Mouse (Mus musculus): ENCODE measurements around the gene Gm4763. TPM values are rescaled to one million over a fixed set of nuclear protein-coding genes. Genes with fewer than 3 reads are reported as not detected.
A peak's percentile ranks its signal among the peaks of the same experiment; 100 is the strongest.
"Not testable (repeated sequence)": the region's sequence is repeated elsewhere in the genome, so short reads cannot be mapped to it uniquely, and the experiment has no call there.

The Gm4763 gene
- polyA plus RNA-seq (2016; fragmentation: Nextera tagmentation; extraction: Ambion mirVana), result not detected in 2 replicates

GRCm38 (mm10) chr7:24726808-24727207 is at the start of gene Gm4763:
Gene Gm4763 (minus strand): TSS chr7:24726908.
- H3K4me3 ChIP-seq; H3K4me1 ChIP-seq; DNase-seq (ENCODE audit: low spot score); H3K27me3 ChIP-seq (replicated peaks; ENCODE audit: low read depth, poor library complexity, severe bottlenecking); H3K36me3 ChIP-seq (replicated peaks); H3K9me3 ChIP-seq; H3K27ac ChIP-seq (replicated peaks): not testable (repeated sequence)
- WGBS, result 91% methylated on average over 11 of the region's 11 CpGs

GRCm38 (mm10) chr7:24776145-24776544 is 49.4 kb upstream of the Gm4763 start:
- DNase-seq (ENCODE audit: low spot score), result no peak
- no peak overlapping the region for H3K4me3 ChIP-seq
- peaks cover 7% of the 10 kb centered on the region; the same call in 1 of the 2 replicates for H3K4me1 ChIP-seq
- no peaks in the 10 kb centered on the region for H3K9me3 ChIP-seq
- no peaks in the 10 kb centered on the region for H3K27me3 ChIP-seq (replicated peaks; ENCODE audit: low read depth, poor library complexity, severe bottlenecking)
- WGBS, result 84% methylated on average over 2 of the region's 2 CpGs
- no peaks in the 10 kb centered on the region for H3K36me3 ChIP-seq (replicated peaks)
- no peak overlapping the region for H3K27ac ChIP-seq (replicated peaks)

- H3K27me3 ChIP-seq (replicated peaks; ENCODE audit: low read depth, poor library complexity, severe bottlenecking), result no peaks in the 10 kb centered on the region
- no peak overlapping the region for H3K4me3 ChIP-seq
- H3K36me3 ChIP-seq (replicated peaks), result no peaks in the 10 kb centered on the region
- no peak for DNase-seq (ENCODE audit: low spot score)
- H3K4me1 ChIP-seq, result peaks cover 7% of the 10 kb centered on the region; the same call in 1 of the 2 replicates
- H3K27ac ChIP-seq (replicated peaks), result no peak overlapping the region
- 65% methylated on average over 3 of the region's 3 CpGs for WGBS
- H3K9me3 ChIP-seq, result no peaks in the 10 kb centered on the region
Measured at GRCm38 (mm10) chr7:24773942-24774535, 47.3 kb upstream of the Gm4763 start.

- no peaks in the 10 kb centered on the region for H3K27me3 ChIP-seq (replicated peaks; ENCODE audit: low read depth, poor library complexity, severe bottlenecking)
- no peaks in the 10 kb centered on the region for H3K4me1 ChIP-seq
- H3K9me3 ChIP-seq, result no peaks in the 10 kb centered on the region
- DNase-seq (ENCODE audit: low spot score), result no peak
- no peak overlapping the region for H3K27ac ChIP-seq (replicated peaks)
- no peaks in the 10 kb centered on the region for H3K36me3 ChIP-seq (replicated peaks)
- H3K4me3 ChIP-seq, result no peak overlapping the region
Measured at GRCm38 (mm10) chr7:24771361-24771760, 44.7 kb upstream of the Gm4763 start.

- no peaks in the 10 kb centered on the region for H3K27me3 ChIP-seq (replicated peaks; ENCODE audit: low read depth, poor library complexity, severe bottlenecking)
- no peak for DNase-seq (ENCODE audit: low spot score)
- H3K36me3 ChIP-seq (replicated peaks), result no peaks in the 10 kb centered on the region
- H3K4me3 ChIP-seq, result no peak overlapping the region
- H3K4me1 ChIP-seq, result no peaks in the 10 kb centered on the region
- no peaks in the 10 kb centered on the region for H3K9me3 ChIP-seq
- no peak overlapping the region for H3K27ac ChIP-seq (replicated peaks)
- 89% methylated on average over 8 of the region's 8 CpGs for WGBS
Measured at GRCm38 (mm10) chr7:24762574-24762973, 35.9 kb upstream of the Gm4763 start.

- DNase-seq (ENCODE audit: low spot score), result no peak
- no peak overlapping the region for H3K27ac ChIP-seq (replicated peaks)
- no peaks in the 10 kb centered on the region for H3K9me3 ChIP-seq
- no peaks in the 10 kb centered on the region for H3K27me3 ChIP-seq (replicated peaks; ENCODE audit: low read depth, poor library complexity, severe bottlenecking)
- WGBS, result 74% methylated on average over 6 of the region's 6 CpGs
- no peaks in the 10 kb centered on the region for H3K4me1 ChIP-seq
- H3K4me3 ChIP-seq, result no peak overlapping the region
- H3K36me3 ChIP-seq (replicated peaks), result no peaks in the 10 kb centered on the region
Measured at GRCm38 (mm10) chr7:24761161-24761560, 34.5 kb upstream of the Gm4763 start.

GRCm38 (mm10) chr7:24760211-24760610 is 33.5 kb upstream of the Gm4763 start, which contains the start of gene Cd177:
Gene Cd177 (minus strand): TSS chr7:24760311.
- no peak within 1 kb of the TSS for H3K27ac ChIP-seq (replicated peaks)

GRCm38 (mm10) chr7:24758520-24758919 is 31.8 kb upstream of the Gm4763 start:
- Histone ChIP-seq H3K27ac (replicated peaks) (no peak overlapping the region), H3K9me3 (no peaks in the 10 kb centered on the region), H3K4me3 (no peak overlapping the region), H3K27me3 (replicated peaks; ENCODE audit: low read depth, poor library complexity, severe bottlenecking) (no peaks in the 10 kb centered on the region), H3K36me3 (replicated peaks) (no peaks in the 10 kb centered on the region), H3K4me1 (no peaks in the 10 kb centered on the region)
- DNase-seq (ENCODE audit: low spot score), result no peak
- WGBS, result 84% methylated on average over 1 of the region's 1 CpGs

More at GRCm38 (mm10) chr7:24760211-24760610, 33.5 kb upstream of the Gm4763 start, which contains the start of gene Cd177:
- Histone ChIP-seq H3K27me3 (replicated peaks; ENCODE audit: low read depth, poor library complexity, severe bottlenecking) (no peaks in the 10 kb centered on the region), H3K9me3 (no peaks in the 10 kb centered on the region), H3K4me3 (no peak within 1 kb of the TSS), H3K4me1 (no peaks in the 10 kb centered on the region), H3K36me3 (replicated peaks) (no peaks in the 10 kb centered on the region)
- WGBS, result 84% methylated on average over 6 of the region's 6 CpGs
- DNase-seq (ENCODE audit: low spot score), result no peak

GRCm38 (mm10) chr7:24753476-24753875 is 26.8 kb upstream of the Gm4763 start:
- Histone ChIP-seq H3K9me3 (no peaks in the 10 kb centered on the region), H3K4me1 (0 out of 2 replicates have a peak, but pooled peaks cover 7% of the 10 kb centered on the region), H3K36me3 (replicated peaks) (no peaks in the 10 kb centered on the region), H3K27me3 (replicated peaks; ENCODE audit: low read depth, poor library complexity, severe bottlenecking) (no peaks in the 10 kb centered on the region), H3K27ac (replicated peaks) (no peak overlapping the region), H3K4me3 (no peak overlapping the region)
- no peak for DNase-seq (ENCODE audit: low spot score)
- WGBS, result 86% methylated on average over 5 of the region's 5 CpGs

- Histone ChIP-seq H3K27me3 (replicated peaks; ENCODE audit: low read depth, poor library complexity, severe bottlenecking) (no peaks in the 10 kb centered on the region), H3K9me3 (no peaks in the 10 kb centered on the region), H3K27ac (replicated peaks) (no peak overlapping the region), H3K4me1 (0 out of 2 replicates have a peak, but pooled peaks cover 7% of the 10 kb centered on the region), H3K4me3 (no peak overlapping the region), H3K36me3 (replicated peaks) (no peaks in the 10 kb centered on the region)
- WGBS, result 77% methylated on average over 2 of the region's 2 CpGs
- DNase-seq (ENCODE audit: low spot score), result no peak
Measured at GRCm38 (mm10) chr7:24751610-24752009, 24.9 kb upstream of the Gm4763 start.

- Histone ChIP-seq H3K36me3 (replicated peaks) (no peaks in the 10 kb centered on the region), H3K27me3 (replicated peaks; ENCODE audit: low read depth, poor library complexity, severe bottlenecking) (no peaks in the 10 kb centered on the region), H3K9me3 (no peaks in the 10 kb centered on the region), H3K4me1 (0 out of 2 replicates have a peak, but pooled peaks cover 9% of the 10 kb centered on the region), H3K4me3 (no peak overlapping the region), H3K27ac (replicated peaks) (no peak overlapping the region)
- 52% methylated on average over 4 of the region's 4 CpGs for WGBS
- DNase-seq (ENCODE audit: low spot score), result no peak
Measured at GRCm38 (mm10) chr7:24750695-24751094, 24.0 kb upstream of the Gm4763 start.

GRCm38 (mm10) chr7:24735970-24736670 is 9.4 kb upstream of the Gm4763 start:
- H3K9me3 ChIP-seq, result no peaks in the 10 kb centered on the region; the same call in 1 of the 2 replicates
- H3K27me3 ChIP-seq (replicated peaks; ENCODE audit: low read depth, poor library complexity, severe bottlenecking), result no peaks in the 10 kb centered on the region
- no peaks in the 10 kb centered on the region for H3K36me3 ChIP-seq (replicated peaks)
- H3K4me1 ChIP-seq, result peaks cover 11% of the 10 kb centered on the region
- DNase-seq (ENCODE audit: low spot score), result peak; percentile 65
- H3K27ac ChIP-seq (replicated peaks), result no peak overlapping the region; the same call in 1 of the 2 replicates
- peak overlapping the region; percentile 38 for H3K4me3 ChIP-seq
- 14% methylated on average over 17 of the region's 17 CpGs for WGBS

- WGBS, result 84% methylated on average over 6 of the region's 6 CpGs
- DNase-seq (ENCODE audit: low spot score), result no peak
- no peaks in the 10 kb centered on the region for H3K9me3 ChIP-seq
- no peaks in the 10 kb centered on the region for H3K27me3 ChIP-seq (replicated peaks; ENCODE audit: low read depth, poor library complexity, severe bottlenecking)
- H3K36me3 ChIP-seq (replicated peaks), result no peaks in the 10 kb centered on the region
- H3K4me1 ChIP-seq, result no peaks in the 10 kb centered on the region
- H3K4me3 ChIP-seq, result no peak overlapping the region
- H3K27ac ChIP-seq (replicated peaks), result no peak overlapping the region
Measured at GRCm38 (mm10) chr7:24715039-24715438, 11.7 kb downstream of the Gm4763 start.
